Mouse (Mus musculus): ENCODE results near the gene Timp4. TPM values are rescaled to one million over a fixed set of nuclear protein-coding genes. Genes with fewer than 3 reads are reported as not detected.

Timp4 gene
- polyA plus RNA-seq, 1 experiment: not detected

DNA sequence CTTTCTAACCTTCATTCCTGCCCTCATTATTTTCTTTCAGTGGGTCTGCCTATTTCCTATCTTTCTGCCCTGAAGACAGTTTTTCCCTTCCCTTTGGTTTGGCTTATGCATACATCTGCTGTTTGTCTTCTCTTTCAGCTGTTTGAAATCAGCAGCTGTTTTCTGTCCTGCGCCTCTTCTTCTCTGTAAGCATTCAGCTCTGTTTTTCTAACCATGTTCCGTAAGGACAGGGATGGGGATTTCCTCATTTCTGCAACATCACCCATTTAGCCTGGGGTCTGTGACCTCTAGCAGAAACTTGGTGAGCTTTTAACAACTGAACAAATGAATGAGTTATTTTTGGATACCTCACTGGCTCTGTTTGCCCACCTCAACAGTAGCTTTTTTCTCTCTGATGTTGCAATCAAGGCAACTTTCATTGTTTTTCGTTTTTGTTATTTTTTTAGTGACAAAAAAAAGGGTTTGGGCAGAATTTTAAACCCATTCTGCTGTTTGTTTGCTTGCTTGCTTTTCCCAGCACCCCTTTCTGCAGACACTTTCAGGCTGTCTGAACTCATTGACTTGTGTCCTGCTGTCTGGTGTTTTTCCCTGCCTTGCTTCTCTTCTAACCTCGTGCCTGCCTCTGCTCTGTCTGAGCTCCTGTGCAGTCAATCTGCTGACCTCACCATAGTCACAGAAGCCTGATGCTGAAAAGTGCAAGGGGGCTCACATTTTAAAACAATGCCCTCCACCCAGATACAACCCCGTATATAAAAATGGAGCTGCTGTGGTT, 39.7 kb downstream of the Timp4 start:
- H3K4me1 ChIP-seq (ENCODE audit: control insufficient read depth, insufficient read depth, low read length): no peaks in the 10 kb centered on the region
- H3K27ac ChIP-seq (ENCODE audit: insufficient read depth, low read length): no peak overlapping the region
- no peak overlapping the region for H3K4me3 ChIP-seq (ENCODE audit: insufficient read depth, low read length)
- TF ChIP-seq POLR2A (IDR thresholded peaks at IDR 0.05; ENCODE audit: low read depth, low read length): no peak
- TF ChIP-seq CTCF (IDR thresholded peaks at IDR 0.05; ENCODE audit: borderline replicate concordance, insufficient read depth, low read length): no peak

DNA sequence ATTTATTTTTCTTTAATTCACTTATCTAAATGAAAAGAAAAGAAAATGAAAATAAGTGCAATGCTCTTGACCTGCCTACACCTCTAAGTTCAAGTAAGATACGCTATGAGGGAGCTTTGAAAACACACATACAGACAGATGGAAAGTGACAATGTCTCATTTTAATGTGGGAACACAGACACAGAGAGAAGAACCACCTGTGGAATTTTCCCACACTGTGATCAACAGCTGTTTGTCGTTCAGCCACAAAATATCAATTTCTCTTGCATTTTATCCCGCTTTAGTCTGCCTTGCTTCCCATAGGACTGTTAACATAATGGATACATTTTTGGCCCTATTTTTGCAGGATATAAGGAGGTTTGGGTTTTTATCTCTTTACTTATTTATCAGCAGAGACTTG, 41.2 kb downstream of the Timp4 start:
- H3K4me1 ChIP-seq (ENCODE audit: control insufficient read depth, insufficient read depth, low read length): no peaks in the 10 kb centered on the region
- H3K27ac ChIP-seq (ENCODE audit: insufficient read depth, low read length): no peak overlapping the region
- H3K4me3 ChIP-seq (ENCODE audit: insufficient read depth, low read length): no peak overlapping the region
- no peak for TF ChIP-seq POLR2A (IDR thresholded peaks at IDR 0.05; ENCODE audit: low read depth, low read length)
- TF ChIP-seq CTCF (IDR thresholded peaks at IDR 0.05; ENCODE audit: borderline replicate concordance, insufficient read depth, low read length): no peak

DNA sequence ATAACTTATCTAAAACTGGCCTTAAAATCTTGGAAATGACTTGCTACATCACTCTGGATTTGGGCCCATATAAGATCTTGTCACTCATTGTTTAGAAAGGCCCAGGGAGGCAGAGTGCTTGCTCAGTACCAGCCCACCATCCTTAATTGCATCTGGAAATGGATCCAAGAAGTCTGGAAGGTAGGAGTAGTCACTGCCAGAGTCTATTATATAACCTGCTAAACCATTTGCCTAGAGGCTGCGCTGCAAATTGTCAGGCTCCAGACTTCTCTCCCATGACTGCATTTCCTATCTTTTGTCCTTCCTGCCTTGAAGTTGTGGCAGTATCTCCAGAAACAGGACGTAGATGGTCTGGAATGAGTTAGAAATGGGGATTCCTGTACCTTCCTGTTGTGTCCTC, 41.8 kb downstream of the Timp4 start:
- no peak overlapping the region for H3K27ac ChIP-seq (ENCODE audit: insufficient read depth, low read length)
- no peaks in the 10 kb centered on the region for H3K4me1 ChIP-seq (ENCODE audit: control insufficient read depth, insufficient read depth, low read length)
- no peak overlapping the region for H3K4me3 ChIP-seq (ENCODE audit: insufficient read depth, low read length)
- TF ChIP-seq CTCF (IDR thresholded peaks at IDR 0.05; ENCODE audit: borderline replicate concordance, insufficient read depth, low read length): no peak
- no peak for TF ChIP-seq POLR2A (IDR thresholded peaks at IDR 0.05; ENCODE audit: low read depth, low read length)

DNA sequence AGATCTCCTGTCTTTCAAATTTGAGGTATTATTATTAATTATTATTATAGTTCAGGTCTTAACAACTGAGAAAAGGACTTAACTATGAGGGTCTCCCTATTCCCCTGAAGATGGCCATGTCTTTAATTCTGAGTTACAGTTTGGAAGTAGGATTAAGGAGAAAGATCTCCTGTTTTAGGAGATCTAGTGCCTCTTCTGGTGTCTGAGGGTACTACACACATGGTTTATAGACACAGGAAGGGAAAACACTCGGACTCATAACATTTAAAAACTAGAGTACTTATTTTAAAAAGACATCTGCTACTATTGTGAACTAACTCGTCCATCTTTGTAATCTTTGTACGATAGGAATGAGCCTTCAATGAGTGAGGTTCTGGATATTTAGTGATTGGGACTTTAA, 49.0 kb downstream of the Timp4 start:
- Histone ChIP-seq H3K4me3 (ENCODE audit: insufficient read depth, low read length) (no peak overlapping the region), H3K4me1 (ENCODE audit: control insufficient read depth, insufficient read depth, low read length) (no peaks in the 10 kb centered on the region), H3K27ac (ENCODE audit: insufficient read depth, low read length) (no peak overlapping the region)
- no peak for TF ChIP-seq CTCF (IDR thresholded peaks at IDR 0.05; ENCODE audit: borderline replicate concordance, insufficient read depth, low read length)
- no peak for TF ChIP-seq POLR2A (IDR thresholded peaks at IDR 0.05; ENCODE audit: low read depth, low read length)

DNA sequence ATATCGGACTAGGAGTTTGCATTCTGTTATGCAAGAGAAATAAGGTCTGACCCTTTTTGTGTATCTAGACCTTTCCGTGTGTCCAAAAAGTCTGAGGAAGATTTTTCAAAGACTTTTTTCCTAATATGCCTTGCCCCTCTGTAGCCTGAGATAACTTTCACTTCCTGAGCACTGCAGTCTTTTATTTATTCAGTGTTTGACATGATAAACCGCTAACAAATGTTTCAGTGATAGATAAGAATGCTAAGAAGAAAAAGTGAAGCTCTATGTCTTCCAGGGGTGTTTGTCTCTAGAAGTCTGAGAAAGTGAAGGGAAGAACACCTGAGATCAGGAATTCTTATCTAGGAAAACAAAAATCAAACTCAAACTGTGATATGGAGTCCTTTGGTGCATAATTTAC, 51.3 kb downstream of the Timp4 start:
- Histone ChIP-seq H3K4me3 (ENCODE audit: insufficient read depth, low read length) (no peak overlapping the region), H3K4me1 (ENCODE audit: control insufficient read depth, insufficient read depth, low read length) (no peaks in the 10 kb centered on the region), H3K27ac (ENCODE audit: insufficient read depth, low read length) (no peak overlapping the region)
- TF ChIP-seq CTCF (IDR thresholded peaks at IDR 0.05; ENCODE audit: borderline replicate concordance, insufficient read depth, low read length) (no peak), POLR2A (IDR thresholded peaks at IDR 0.05; ENCODE audit: low read depth, low read length) (no peak)

Other genes with a start within 250 kb of the Timp4 start
- 14.2 and 16.8 TPM in 2 replicates for gene Tamm41, start 214.3 kb downstream of the Timp4 start, polyA plus RNA-seq (2011; ENCODE audit: insufficient read length, low read depth, missing spikeins)
- 0.17 TPM in 1 of 2 replicates, not detected in the other for gene Syn2, start 117.3 kb downstream of the Timp4 start, polyA plus RNA-seq (2011; ENCODE audit: insufficient read length, low read depth, missing spikeins)
- not detected in 2 replicates for gene Gm17482, start 24.9 kb downstream of the Timp4 start, polyA plus RNA-seq (2011; ENCODE audit: insufficient read length, low read depth, missing spikeins)
- gene Pparg, start 108.7 kb upstream of the Timp4 start, polyA plus RNA-seq (2011; ENCODE audit: insufficient read length, low read depth, missing spikeins): 4.1 and 6.7 TPM in 2 replicates